Mouse (Mus musculus): ENCODE data around the gene Ica1. TPM values are rescaled to one million over a fixed set of nuclear protein-coding genes. Genes with fewer than 3 reads are reported as not detected.

The Ica1 gene
- polyA plus RNA-seq, 1 experiment from 2014 or later, result 50.6 TPM

GRCm38 (mm10) chr6:8658431-8658830 is 119.9 kb downstream of the Ica1 start:
- no peaks in the 10 kb centered on the region for H3K27me3 ChIP-seq (replicated peaks; ENCODE audit: insufficient read depth, low read length)
- DNase-seq (ENCODE audit: low spot score) (no peak), ATAC-seq (no peak)
- H3K9me3 ChIP-seq (ENCODE audit: low read length), result no peaks in the 10 kb centered on the region
- no peak overlapping the region for H3K4me2 ChIP-seq (replicated peaks; ENCODE audit: low read depth, low read length)
- H3K4me3 ChIP-seq (ENCODE audit: low read depth, low read length), result no peak overlapping the region
- H3K4me1 ChIP-seq (ENCODE audit: insufficient read depth, low read depth, low read length), result no peaks in the 10 kb centered on the region
- no peak overlapping the region for H3K9ac ChIP-seq (replicated peaks; ENCODE audit: low read depth)
- no peaks in the 10 kb centered on the region for H3K36me3 ChIP-seq (ENCODE audit: insufficient read depth, low read length)
- no peak overlapping the region for H3K27ac ChIP-seq (ENCODE audit: low read length)
- 43% methylated on average over 4 of the region's 4 CpGs for WGBS
- no peak for TF ChIP-seq EP300 (IDR thresholded peaks at IDR 0.05)
- TF ChIP-seq CTCF (IDR thresholded peaks at IDR 0.05), result no peak

DNA sequence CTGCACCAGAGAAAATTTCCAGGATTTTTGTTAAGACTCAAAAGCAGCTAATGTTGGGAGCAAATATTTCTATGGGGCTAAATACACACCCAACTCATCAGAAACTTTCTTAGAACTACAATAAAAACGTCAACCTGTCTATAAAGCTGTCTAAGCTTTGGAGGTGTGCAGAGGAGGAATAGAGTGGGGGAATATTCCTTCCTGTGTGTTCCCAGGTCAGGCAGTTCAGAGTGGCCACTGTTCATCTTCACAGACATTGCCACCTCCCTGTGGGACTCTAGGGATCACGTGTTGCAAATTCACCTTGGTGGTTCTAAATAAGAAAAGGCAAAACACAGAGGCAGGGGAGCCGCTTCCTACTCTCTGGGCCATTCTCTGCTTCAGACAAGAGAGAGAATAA is 120.8 kb downstream of the Ica1 start:
- H3K27ac ChIP-seq (ENCODE audit: low read length), result no peak overlapping the region
- no peaks in the 10 kb centered on the region for H3K27me3 ChIP-seq (replicated peaks; ENCODE audit: insufficient read depth, low read length)
- H3K4me3 ChIP-seq (ENCODE audit: low read depth, low read length), result no peak overlapping the region
- no peaks in the 10 kb centered on the region for H3K36me3 ChIP-seq (ENCODE audit: insufficient read depth, low read length)
- DNase-seq (ENCODE audit: low spot score) (no peak), ATAC-seq (no peak)
- H3K4me2 ChIP-seq (replicated peaks; ENCODE audit: low read depth, low read length), result no peak overlapping the region
- H3K9ac ChIP-seq (replicated peaks; ENCODE audit: low read depth), result no peak overlapping the region
- no peaks in the 10 kb centered on the region for H3K4me1 ChIP-seq (ENCODE audit: insufficient read depth, low read depth, low read length)
- WGBS, result 78% methylated on average over 3 of the region's 3 CpGs
- no peaks in the 10 kb centered on the region for H3K9me3 ChIP-seq (ENCODE audit: low read length)
- TF ChIP-seq CTCF (IDR thresholded peaks at IDR 0.05) (no peak), EP300 (IDR thresholded peaks at IDR 0.05) (no peak)

- DNase-seq (ENCODE audit: low spot score) (no peak), ATAC-seq (no peak)
- Histone ChIP-seq H3K4me1 (ENCODE audit: insufficient read depth, low read depth, low read length) (no peaks in the 10 kb centered on the region), H3K9ac (replicated peaks; ENCODE audit: low read depth) (no peak overlapping the region), H3K36me3 (ENCODE audit: insufficient read depth, low read length) (no peaks in the 10 kb centered on the region), H3K9me3 (ENCODE audit: low read length) (no peaks in the 10 kb centered on the region), H3K4me2 (replicated peaks; ENCODE audit: low read depth, low read length) (no peak overlapping the region), H3K27me3 (replicated peaks; ENCODE audit: insufficient read depth, low read length) (no peaks in the 10 kb centered on the region), H3K27ac (ENCODE audit: low read length) (no peak overlapping the region), H3K4me3 (ENCODE audit: low read depth, low read length) (no peak overlapping the region)
- TF ChIP-seq EP300 (IDR thresholded peaks at IDR 0.05) (no peak), CTCF (IDR thresholded peaks at IDR 0.05) (no peak)
- WGBS, result 90% methylated on average over 2 of the region's 2 CpGs
Observed at GRCm38 (mm10) chr6:8655454-8655853, 122.8 kb downstream of the Ica1 start.

DNA sequence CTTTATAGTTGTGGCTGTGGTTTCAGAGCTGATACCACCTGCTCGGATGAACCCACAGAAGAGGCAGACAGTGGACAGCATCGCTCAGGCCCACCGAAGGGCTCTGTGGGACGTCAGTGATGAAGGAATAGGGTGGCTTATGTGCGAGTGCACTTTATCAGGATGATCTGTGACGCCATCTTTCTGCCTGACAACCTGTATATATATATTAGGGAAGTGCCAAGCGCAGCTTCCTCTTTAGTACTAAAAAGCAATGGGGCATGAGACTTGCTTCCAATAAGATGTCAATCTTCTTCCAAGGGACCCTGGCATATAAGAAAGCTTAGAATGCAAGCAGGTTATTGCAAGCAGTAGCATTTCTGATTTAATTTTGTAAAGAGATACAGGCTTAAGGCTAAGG is 127.9 kb downstream of the Ica1 start:
- H3K4me2 ChIP-seq (replicated peaks; ENCODE audit: low read depth, low read length), result no peak overlapping the region
- no peaks in the 10 kb centered on the region for H3K9me3 ChIP-seq (ENCODE audit: low read length)
- TF ChIP-seq CTCF (IDR thresholded peaks at IDR 0.05) (no peak), EP300 (IDR thresholded peaks at IDR 0.05) (no peak)
- DNase-seq (ENCODE audit: low spot score) (no peak), ATAC-seq (no peak)
- no peaks in the 10 kb centered on the region for H3K4me1 ChIP-seq (ENCODE audit: insufficient read depth, low read depth, low read length)
- WGBS, result 78% methylated on average over 7 of the region's 7 CpGs
- H3K27me3 ChIP-seq (replicated peaks; ENCODE audit: insufficient read depth, low read length), result no peaks in the 10 kb centered on the region
- no peak overlapping the region for H3K27ac ChIP-seq (ENCODE audit: low read length)
- H3K4me3 ChIP-seq (ENCODE audit: low read depth, low read length), result no peak overlapping the region
- H3K9ac ChIP-seq (replicated peaks; ENCODE audit: low read depth), result no peak overlapping the region
- no peaks in the 10 kb centered on the region for H3K36me3 ChIP-seq (ENCODE audit: insufficient read depth, low read length)

- no peaks in the 10 kb centered on the region for H3K4me1 ChIP-seq (ENCODE audit: insufficient read depth, low read depth, low read length)
- ATAC-seq (no peak), DNase-seq (ENCODE audit: low spot score) (no peak)
- H3K9ac ChIP-seq (replicated peaks; ENCODE audit: low read depth), result no peak overlapping the region
- no peak overlapping the region for H3K4me3 ChIP-seq (ENCODE audit: low read depth, low read length)
- H3K36me3 ChIP-seq (ENCODE audit: insufficient read depth, low read length), result no peaks in the 10 kb centered on the region
- H3K4me2 ChIP-seq (replicated peaks; ENCODE audit: low read depth, low read length), result no peak overlapping the region
- WGBS, result 53% methylated on average over 4 of the region's 4 CpGs
- H3K27ac ChIP-seq (ENCODE audit: low read length), result no peak overlapping the region
- H3K27me3 ChIP-seq (replicated peaks; ENCODE audit: insufficient read depth, low read length), result no peaks in the 10 kb centered on the region
- H3K9me3 ChIP-seq (ENCODE audit: low read length), result no peaks in the 10 kb centered on the region
- TF ChIP-seq EP300 (IDR thresholded peaks at IDR 0.05) (no peak), CTCF (IDR thresholded peaks at IDR 0.05) (no peak)
Observed at GRCm38 (mm10) chr6:8649295-8649865, 128.9 kb downstream of the Ica1 start.

GRCm38 (mm10) chr6:8648185-8648901 is 129.9 kb downstream of the Ica1 start:
- Histone ChIP-seq H3K9ac (replicated peaks; ENCODE audit: low read depth) (no peak overlapping the region), H3K4me2 (replicated peaks; ENCODE audit: low read depth, low read length) (no peak overlapping the region), H3K4me1 (ENCODE audit: insufficient read depth, low read depth, low read length) (no peaks in the 10 kb centered on the region), H3K9me3 (ENCODE audit: low read length) (no peaks in the 10 kb centered on the region), H3K4me3 (ENCODE audit: low read depth, low read length) (no peak overlapping the region), H3K27ac (ENCODE audit: low read length) (no peak overlapping the region), H3K36me3 (ENCODE audit: insufficient read depth, low read length) (no peaks in the 10 kb centered on the region), H3K27me3 (replicated peaks; ENCODE audit: insufficient read depth, low read length) (no peaks in the 10 kb centered on the region)
- DNase-seq (ENCODE audit: low spot score), result no peak
- ATAC-seq, result no peak
- WGBS, result 79% methylated on average over 10 of the region's 10 CpGs
- no peak for TF ChIP-seq CTCF (IDR thresholded peaks at IDR 0.05)
- no peak for TF ChIP-seq EP300 (IDR thresholded peaks at IDR 0.05)
